Mouse (Mus musculus) embryonic facial prominence, embryonic 10.5 days (tissue): ENCODE results near the gene Trim46. TPM values are rescaled to one million over a fixed set of nuclear protein-coding genes. Genes with fewer than 3 reads are reported as not detected.

ENCODE experiments used
- DNase-seq: peaks from one replicate; pipeline ENCODE4 v3.0.0-alpha.2; 2017; ENCODE audit warnings: low spot score
- H3K27ac ChIP-seq: fragments of 300-500 bp; sonication (generic); replicated peaks from 2 replicates; pipeline ENCODE4 v1.5.1; 2016; ENCODE audit warnings: mild to moderate bottlenecking
- H3K27me3 ChIP-seq: fragments of 300-500 bp; sonication (generic); replicated peaks from 2 replicates; pipeline ENCODE4 v1.6.1; 2016; ENCODE audit warnings: low read depth, mild to moderate bottlenecking; ENCODE audit not compliant: poor library complexity, severe bottlenecking
- H3K36me3 ChIP-seq: fragments of 300-500 bp; sonication (generic); replicated peaks from 2 replicates; pipeline ENCODE4 v1.6.1; 2016; ENCODE audit warnings: mild to moderate bottlenecking, moderate library complexity
- H3K4me1 ChIP-seq: fragments of 300-500 bp; sonication (generic); 2 replicates; pipeline ENCODE4 v1.6.1; 2016
- H3K4me3 ChIP-seq: fragments of 300-500 bp; sonication (generic); 2 replicates; pipeline ENCODE4 v1.5.1; 2016; ENCODE audit warnings: mild to moderate bottlenecking, moderate library complexity
- H3K9me3 ChIP-seq: fragments of 300-500 bp; sonication (generic); 2 replicates; pipeline ENCODE4 v1.6.1; 2016; ENCODE audit warnings: mild to moderate bottlenecking
- WGBS: fragments of 180-500 bp; shearing (Covaris S2); methylation state at CpG from one replicate; pipeline ENCODE4 v1.1.7; 2016; 5-methylcytosine and 5-hydroxymethylcytosine counted together
- polyA plus RNA-seq: library from polyadenylated mRNA; unstranded; fragments of >200 nt; fragmentation: Nextera tagmentation; extraction: Ambion mirVana; gene quantifications from 2 replicates; pipeline ENCODE4 v1.2.1, GENCODE M21; 2016

The Trim46 gene
- polyA plus RNA-seq, 1 experiment from 2014 or later: 4.7 TPM

DNA sequence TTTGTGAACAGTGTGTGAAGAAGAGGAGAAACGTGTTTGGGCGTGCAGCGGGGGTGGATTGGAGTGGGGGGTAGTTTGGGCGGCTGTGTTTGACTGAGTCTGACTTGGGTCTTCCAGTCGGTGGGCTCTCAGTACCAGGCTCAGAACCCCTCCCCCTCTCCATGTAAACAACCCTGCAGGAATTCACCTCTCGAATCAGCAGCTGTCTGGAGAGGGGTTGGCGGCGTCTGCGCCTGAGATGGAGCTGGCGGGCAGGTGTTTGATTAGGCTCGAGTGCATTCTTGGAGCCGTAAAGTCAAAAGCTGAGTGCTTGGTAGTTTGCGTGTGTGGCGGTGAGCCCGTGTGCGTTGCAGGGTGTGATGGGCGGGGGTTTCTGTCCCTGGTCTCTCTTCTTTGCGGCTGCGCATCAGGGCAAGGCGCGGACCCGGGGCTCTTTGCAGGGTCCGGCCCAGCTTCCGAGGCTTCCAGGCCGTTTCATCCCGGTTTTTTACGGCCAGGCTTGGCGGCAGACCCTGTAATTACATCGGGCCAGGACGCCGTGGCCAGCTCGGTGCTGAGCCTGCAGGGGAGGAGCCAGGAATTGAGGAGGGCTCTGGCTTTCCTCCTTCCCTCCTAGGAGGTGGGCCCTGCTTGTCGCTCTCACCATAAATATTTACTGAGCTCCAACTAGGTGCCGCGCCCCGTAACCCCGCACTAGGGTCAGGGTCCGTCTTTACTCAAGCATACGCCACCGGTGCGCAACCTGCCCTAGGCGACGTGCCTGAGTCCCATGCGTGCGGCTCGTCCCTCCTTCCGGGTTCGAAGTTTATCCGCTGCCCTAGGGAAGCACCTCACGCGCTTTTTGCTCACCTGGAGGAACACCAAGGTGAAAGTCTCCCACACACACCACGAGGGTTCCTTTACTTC is 34.8 kb upstream of the Trim46 start, which contains the start of gene Efna1:
Gene Efna1, minus strand, starts transcription at position 537 of the 906 bp plus-strand sequence.
- peak within 1 kb of the TSS; percentile 86 for H3K27ac ChIP-seq
- WGBS: under 1% methylated on average over 52 of the region's 52 CpGs
- H3K9me3 ChIP-seq: no peaks in the 10 kb centered on the region
- peak within 1 kb of the TSS; percentile 65 for H3K4me3 ChIP-seq
- peaks cover 75% of the 10 kb centered on the region for H3K27me3 ChIP-seq
- peaks cover 75% of the 10 kb centered on the region for H3K4me1 ChIP-seq
- DNase-seq: peak; percentile 70
- peaks cover 4% of the 10 kb centered on the region; the same call in 1 of the 2 replicates for H3K36me3 ChIP-seq

DNA sequence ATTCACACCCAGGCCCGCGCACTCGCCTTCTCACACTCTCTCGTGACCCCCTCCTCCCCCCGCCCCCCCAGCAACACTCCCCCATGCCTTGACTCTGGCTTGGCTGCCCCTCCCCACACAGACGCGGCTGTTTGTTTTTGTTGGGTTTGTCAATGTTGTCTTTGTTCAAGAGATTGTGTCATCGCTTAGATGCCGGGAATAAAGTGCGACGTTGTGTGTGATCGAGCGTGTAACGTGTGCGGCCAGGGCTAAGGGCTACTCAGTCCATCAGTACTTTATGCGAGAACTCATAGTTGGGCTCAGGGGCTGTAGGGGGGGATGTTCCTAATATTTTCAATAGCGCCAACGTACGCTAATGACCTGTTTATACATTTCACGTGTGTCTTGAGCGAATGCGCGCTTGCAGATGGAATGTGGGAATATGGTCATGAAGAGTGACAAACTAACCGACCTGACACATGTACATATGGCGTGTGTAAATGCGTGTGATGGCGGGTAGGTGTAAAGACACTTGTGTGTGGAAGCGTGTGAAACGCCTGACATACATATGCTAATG is 34.0 kb upstream of the Trim46 start:
- Histone ChIP-seq H3K27ac (peak overlapping the region; percentile 86; the same call in 1 of the 2 replicates), H3K9me3 (no peaks in the 10 kb centered on the region), H3K36me3 (peaks cover 11% of the 10 kb centered on the region), H3K27me3 (peaks cover 80% of the 10 kb centered on the region), H3K4me1 (peaks cover 71% of the 10 kb centered on the region), H3K4me3 (peak overlapping the region; percentile 65)
- under 1% methylated on average over 29 of the region's 29 CpGs for WGBS
- no peak for DNase-seq

DNA sequence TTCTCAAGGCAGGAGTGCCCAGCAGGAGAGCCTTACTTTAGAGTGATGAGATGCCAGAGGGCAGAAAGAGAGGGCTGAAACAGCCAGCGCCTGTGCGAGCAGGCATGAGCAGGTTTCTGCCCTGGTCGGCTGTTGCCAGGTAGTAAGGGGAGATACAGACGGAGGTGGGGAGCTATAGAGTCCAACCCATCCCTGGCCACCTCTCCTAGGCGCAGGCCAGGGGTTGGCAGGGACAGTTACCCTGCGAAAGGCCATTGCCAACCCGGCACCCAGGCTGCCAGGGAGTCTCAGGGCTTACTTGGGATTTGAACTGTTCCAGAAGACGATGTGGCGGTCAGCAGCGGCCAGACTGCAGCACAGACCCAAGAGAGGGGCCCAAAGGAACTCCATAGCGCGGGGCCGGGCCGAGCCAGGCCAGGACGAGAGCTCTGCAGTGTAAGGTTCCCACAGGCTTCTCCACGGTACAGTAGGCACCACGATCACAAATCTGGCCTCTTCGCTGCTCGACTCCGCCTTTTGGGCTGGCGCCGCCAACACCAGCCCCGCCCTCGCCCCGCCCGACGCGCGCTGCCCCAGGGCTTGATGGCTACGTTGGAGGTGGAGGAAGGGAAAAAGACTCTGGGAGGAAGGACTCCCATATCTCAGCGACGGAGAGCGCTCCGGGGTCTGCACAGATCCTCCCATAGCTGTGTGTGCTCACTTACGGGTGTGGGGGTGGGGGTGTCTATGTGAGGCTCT is 33.2 kb upstream of the Trim46 start:
- Histone ChIP-seq H3K4me1 (peaks cover 68% of the 10 kb centered on the region), H3K9me3 (no peaks in the 10 kb centered on the region), H3K27ac (peak overlapping the region; percentile 86), H3K27me3 (peaks cover 73% of the 10 kb centered on the region), H3K36me3 (peaks cover 16% of the 10 kb centered on the region), H3K4me3 (peak overlapping the region; percentile 65)
- DNase-seq: peak; percentile 89
- 2% methylated on average over 35 of the region's 35 CpGs for WGBS

DNA sequence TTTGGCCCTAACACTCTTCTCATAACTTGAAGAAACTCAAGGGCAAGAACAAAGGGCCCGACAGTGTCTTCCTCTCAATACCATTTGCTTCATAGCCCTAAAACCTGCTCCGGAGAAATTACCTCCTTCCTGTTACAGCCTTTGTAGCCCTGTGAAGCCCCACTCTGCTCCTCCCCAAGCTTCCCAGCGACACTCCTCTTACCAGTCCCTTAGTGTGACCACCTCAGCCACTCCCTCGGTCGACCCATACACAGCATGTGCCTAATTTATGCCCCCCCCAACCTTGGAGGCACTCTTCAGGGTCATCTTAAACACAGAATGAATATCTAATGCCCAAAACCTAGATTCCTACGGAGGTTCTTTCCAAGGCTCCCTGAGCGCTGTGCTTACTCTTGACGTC is 32.5 kb upstream of the Trim46 start:
- DNase-seq: no peak
- peak overlapping the region; percentile 65 for H3K4me3 ChIP-seq
- H3K36me3 ChIP-seq: peaks cover 16% of the 10 kb centered on the region
- WGBS: 16% methylated on average over 8 of the region's 8 CpGs
- H3K27ac ChIP-seq: peak overlapping the region; percentile 86
- peaks cover 68% of the 10 kb centered on the region for H3K4me1 ChIP-seq
- no peaks in the 10 kb centered on the region for H3K9me3 ChIP-seq
- peaks cover 67% of the 10 kb centered on the region for H3K27me3 ChIP-seq

DNA sequence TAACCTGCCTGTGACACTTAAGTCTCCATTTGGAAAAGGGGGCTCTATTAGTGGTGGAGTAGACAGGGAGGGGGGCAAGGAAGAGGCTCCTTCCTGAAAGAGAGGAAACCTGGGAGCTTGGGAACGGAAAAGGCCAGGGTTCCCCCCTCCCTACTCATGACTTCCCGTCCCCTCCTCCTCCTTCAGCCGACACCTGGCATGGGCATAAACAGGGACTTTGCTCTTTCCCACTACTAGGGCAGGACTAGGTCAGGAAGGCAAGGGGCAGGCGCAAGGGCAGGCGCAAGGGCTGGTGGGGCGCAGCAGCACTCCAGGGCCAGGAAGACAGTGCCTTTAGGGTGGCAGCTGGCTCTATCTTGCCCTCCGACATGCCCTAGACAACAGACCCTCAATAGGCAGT is 32.0 kb upstream of the Trim46 start:
- H3K27ac ChIP-seq: peak overlapping the region; percentile 86
- H3K4me1 ChIP-seq: peaks cover 68% of the 10 kb centered on the region
- peaks cover 16% of the 10 kb centered on the region for H3K36me3 ChIP-seq
- peaks cover 66% of the 10 kb centered on the region for H3K27me3 ChIP-seq
- WGBS: 54% methylated on average over 7 of the region's 7 CpGs
- H3K9me3 ChIP-seq: no peaks in the 10 kb centered on the region
- DNase-seq: no peak
- peak overlapping the region; percentile 65 for H3K4me3 ChIP-seq

DNA sequence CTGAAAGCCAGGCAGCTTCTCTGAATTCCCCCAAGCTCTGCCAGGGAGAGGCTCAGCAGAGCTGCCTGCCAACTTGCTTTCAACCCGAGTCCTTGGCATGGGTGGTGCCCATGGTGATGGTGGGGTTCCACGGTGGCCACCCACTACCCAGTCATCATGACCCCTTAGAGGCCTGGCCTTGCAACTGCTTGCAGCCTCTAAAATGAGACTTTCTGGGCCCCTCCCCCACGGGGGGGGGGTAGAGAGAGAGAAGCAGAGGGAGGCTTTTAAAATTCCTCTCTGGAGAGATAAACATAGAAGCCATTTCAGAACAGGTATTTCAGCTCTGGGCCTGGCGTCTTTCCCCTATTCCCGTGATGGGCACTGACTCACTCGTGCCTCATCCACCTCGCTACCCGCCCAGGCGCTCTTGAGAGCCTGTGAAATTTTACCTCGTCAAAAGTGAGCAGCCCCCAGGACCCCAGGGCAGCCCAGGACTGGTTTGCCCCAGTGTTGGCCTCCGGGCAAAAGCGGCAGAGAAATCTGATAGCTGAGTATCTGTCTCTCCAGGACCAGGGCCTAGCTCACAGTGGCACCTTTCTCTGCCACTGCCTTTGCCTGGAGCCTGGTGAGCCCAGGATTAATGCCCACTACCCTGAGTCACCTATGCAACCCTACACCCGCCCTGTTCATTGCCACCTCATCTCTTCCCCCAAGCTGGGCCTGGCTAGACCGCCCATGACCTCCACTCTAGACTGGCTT is 31.3 kb upstream of the Trim46 start:
- peak overlapping the region; percentile 65 for H3K4me3 ChIP-seq

DNA sequence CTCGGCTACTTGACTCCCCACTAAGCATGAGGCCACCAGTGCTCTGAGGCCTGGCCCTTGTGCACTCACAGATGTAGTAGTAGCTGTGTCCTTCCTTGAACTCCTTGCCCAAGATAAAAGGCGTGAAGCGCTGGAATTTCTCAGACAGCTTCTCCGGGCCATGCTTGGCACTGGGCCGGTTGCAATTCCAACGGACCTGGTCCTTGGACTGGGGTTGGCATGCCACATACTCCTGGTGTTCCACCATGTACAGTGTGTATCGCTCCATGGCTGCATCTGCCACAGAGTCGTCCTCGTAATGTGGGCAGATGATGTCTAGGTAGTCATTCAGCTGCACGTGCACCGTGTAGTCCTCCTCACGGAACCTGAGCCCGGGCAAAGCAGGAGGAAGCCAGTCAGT is 30.0 kb upstream of the Trim46 start:
- Histone ChIP-seq H3K9me3 (no peaks in the 10 kb centered on the region), H3K27me3 (peaks cover 67% of the 10 kb centered on the region), H3K4me1 (peaks cover 60% of the 10 kb centered on the region), H3K36me3 (peaks cover 27% of the 10 kb centered on the region), H3K27ac (peak overlapping the region; percentile 86; the same call in 1 of the 2 replicates), H3K4me3 (0 out of 2 replicates have a peak overlapping the region, but pooled peaks have one; percentile 65)
- WGBS: 92% methylated on average over 13 of the region's 13 CpGs
- DNase-seq: no peak

More for the DNA sequence above, 31.3 kb upstream of the Trim46 start:
- 34% methylated on average over 14 of the region's 14 CpGs for WGBS
- no peaks in the 10 kb centered on the region for H3K9me3 ChIP-seq
- H3K36me3 ChIP-seq: peaks cover 18% of the 10 kb centered on the region
- peaks cover 68% of the 10 kb centered on the region for H3K4me1 ChIP-seq
- peaks cover 68% of the 10 kb centered on the region for H3K27me3 ChIP-seq
- peak overlapping the region; percentile 86 for H3K27ac ChIP-seq
- peak; percentile 53 for DNase-seq

DNA sequence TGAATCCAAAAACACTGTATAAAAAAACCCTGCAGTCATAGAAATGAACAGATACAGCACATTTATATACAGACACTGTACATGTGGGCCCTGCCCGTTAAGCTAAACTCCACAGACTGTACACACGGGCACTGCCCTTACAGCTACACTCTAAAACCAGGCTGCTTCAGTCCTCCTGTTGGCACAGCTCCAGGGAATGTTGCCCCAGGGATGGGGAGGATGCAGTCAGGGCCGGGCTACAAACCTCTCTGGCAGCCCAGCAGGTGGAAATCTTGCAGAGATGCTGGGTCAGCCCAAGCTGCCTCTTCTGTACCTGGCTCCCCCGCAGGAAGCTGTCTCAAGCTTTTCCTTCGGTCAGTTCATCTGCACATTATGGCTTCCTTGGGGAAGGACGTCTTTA is 25.7 kb upstream of the Trim46 start:
- WGBS: 69% methylated on average over 6 of the region's 6 CpGs

DNA sequence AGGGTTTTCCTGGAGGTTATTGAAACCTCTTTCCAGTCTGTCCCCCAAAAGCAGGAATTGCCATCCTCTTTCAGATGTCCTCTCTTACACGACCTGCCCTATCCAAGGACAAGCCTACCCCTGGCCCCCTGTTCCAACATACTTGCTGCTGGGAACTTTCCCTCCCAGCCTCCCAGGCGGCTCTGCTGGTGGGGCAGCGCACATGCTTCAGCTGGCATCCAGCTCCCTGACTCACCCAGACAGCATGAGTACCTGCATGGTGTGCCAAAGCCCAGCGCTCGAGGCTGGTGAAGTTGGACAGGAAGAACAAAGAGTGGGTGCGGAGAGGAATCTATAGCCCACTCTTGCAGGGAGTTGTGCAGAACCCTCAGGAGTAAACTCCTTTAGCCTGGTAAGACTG is 24.8 kb upstream of the Trim46 start:
- Histone ChIP-seq H3K4me3 (peak overlapping the region; percentile 65), H3K27ac (peak overlapping the region; percentile 83)

More for the DNA sequence above, 25.7 kb upstream of the Trim46 start:
- H3K4me1 ChIP-seq: peaks cover 57% of the 10 kb centered on the region
- no peak overlapping the region for H3K27ac ChIP-seq
- H3K9me3 ChIP-seq: no peaks in the 10 kb centered on the region
- peaks cover 31% of the 10 kb centered on the region for H3K36me3 ChIP-seq
- DNase-seq: no peak
- no peak overlapping the region for H3K4me3 ChIP-seq
- H3K27me3 ChIP-seq: peaks cover 38% of the 10 kb centered on the region

DNA sequence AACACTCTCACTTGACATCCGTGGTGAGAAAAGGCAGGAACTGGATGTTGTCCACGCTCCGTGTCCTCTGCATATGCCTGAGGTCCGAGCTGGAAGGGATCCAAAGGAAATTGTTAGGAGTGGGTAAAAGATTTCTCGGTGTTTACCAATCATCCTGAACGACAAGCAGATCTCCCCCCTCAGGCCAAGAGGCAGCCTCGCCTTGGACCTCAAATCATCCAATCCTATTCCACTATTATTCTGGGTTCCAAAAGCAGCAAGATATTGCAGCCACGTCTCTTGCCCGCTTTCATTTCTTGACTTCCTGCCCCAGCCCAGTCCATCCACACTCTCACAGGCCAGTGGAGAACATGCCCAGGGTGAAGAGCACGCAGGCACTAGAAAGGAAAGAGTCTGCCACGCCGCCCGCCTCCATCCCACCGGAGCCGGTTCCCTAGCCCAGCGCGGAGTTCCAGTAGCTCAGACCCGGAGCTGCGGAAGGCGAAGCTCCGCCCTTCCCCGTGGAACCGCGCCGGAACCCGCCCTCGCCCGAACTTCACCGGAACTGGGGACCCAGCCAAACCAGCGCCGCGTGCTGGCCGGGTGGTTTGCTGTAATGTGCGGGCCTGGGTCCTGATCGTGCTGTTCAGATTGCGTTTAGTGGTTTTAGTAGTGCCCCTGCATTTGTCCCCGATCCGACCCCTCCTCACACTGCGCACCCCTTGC is 24.1 kb upstream of the Trim46 start, which contains the start of gene Slc50a1:
Gene Slc50a1, minus strand, starts transcription at position 520 of the 705 bp plus-strand sequence.
- WGBS: 6% methylated on average over 39 of the region's 39 CpGs
- H3K36me3 ChIP-seq: peaks cover 20% of the 10 kb centered on the region
- H3K4me1 ChIP-seq: peaks cover 53% of the 10 kb centered on the region
- H3K4me3 ChIP-seq: peak within 1 kb of the TSS; percentile 65
- H3K9me3 ChIP-seq: no peaks in the 10 kb centered on the region
- peak; percentile 82 for DNase-seq
- H3K27ac ChIP-seq: peak within 1 kb of the TSS; percentile 83
- H3K27me3 ChIP-seq: peaks cover 23% of the 10 kb centered on the region

More for the DNA sequence above, 24.8 kb upstream of the Trim46 start:
- WGBS: 75% methylated on average over 6 of the region's 6 CpGs
- peaks cover 27% of the 10 kb centered on the region for H3K36me3 ChIP-seq
- H3K9me3 ChIP-seq: no peaks in the 10 kb centered on the region
- DNase-seq: no peak
- H3K4me1 ChIP-seq: peaks cover 55% of the 10 kb centered on the region
- peaks cover 29% of the 10 kb centered on the region for H3K27me3 ChIP-seq

DNA sequence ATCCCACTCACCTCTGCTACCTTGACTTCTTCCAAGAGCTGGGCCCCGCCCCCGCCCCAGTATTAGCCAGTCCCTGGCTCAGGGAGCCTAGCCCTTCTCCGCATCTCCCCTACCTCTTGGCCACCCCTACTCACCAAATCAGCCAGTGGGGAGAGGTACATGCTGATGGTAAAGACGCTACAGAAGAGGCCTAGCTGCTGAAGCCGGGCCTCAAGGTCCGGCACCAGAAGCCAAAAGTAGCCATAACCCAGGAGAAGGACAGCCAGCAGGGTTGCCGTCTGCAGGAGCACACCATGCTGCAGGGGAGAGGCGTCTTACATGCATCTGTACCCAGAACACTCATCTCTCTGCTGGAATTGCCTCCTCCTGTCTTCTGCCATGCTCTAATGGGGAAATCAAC is 22.8 kb upstream of the Trim46 start:
- Histone ChIP-seq H3K27ac (no peak overlapping the region), H3K9me3 (no peaks in the 10 kb centered on the region), H3K36me3 (peaks cover 15% of the 10 kb centered on the region), H3K4me1 (peaks cover 53% of the 10 kb centered on the region), H3K4me3 (peak overlapping the region; percentile 65), H3K27me3 (peaks cover 23% of the 10 kb centered on the region)
- DNase-seq: no peak
- whole genome bisulfite sequencing: 44% methylated on average over 8 of the region's 8 CpGs
